10 mouse cellular contexts compared by ENCODE assay signal in genomic region chr14:118113116-118113515, GRCm38 (mm10).
"Had no signal": no experiment of that assay in that cellular context is flagged by ENCODE, and none has a peak within 500 bp of the region (broad histone marks: within the 10 kb centered on the region; RNA-seq: fewer than 3 reads in every experiment).

No protein-coding gene starts in this region.

- ATAC-seq: liver, postnatal 0 days; midbrain, embryonic 13.5 days; midbrain, embryonic 15.5 days had no signal

- DNase-seq: liver, postnatal 0 days; lung, adult 2 months; lung, postnatal 10 days; lung, postnatal 36 days; right cerebral cortex, postnatal 14 days; thymus, adult 2 months; thymus, postnatal 25 days; thymus, postnatal 4 days had no signal
